Mouse (Mus musculus): ENCODE results near the gene Zfhx3.

Gene Zfhx3

DNA sequence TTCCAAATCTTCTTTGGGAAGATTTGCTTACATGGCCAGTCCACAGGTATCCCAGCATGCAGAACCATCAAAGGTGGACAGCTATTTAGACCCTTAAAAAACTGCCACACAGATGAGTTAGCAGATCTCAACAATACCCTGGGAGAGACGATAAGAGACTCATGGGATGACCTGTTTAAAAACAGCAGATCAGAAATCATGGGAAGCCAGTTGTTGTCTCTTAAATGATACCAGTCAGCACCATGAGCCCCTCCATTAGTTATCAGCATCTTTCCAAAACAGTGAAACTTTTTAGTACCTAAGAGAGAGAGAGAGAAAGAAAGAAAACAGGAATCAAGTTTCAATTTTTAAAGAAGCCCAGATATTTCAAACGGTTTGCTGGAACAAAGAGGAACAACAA, 1051.7 kb downstream of the Zfhx3 start:
- no peak for DNase-seq (ENCODE audit: low spot score in 2 of 2)

DNA sequence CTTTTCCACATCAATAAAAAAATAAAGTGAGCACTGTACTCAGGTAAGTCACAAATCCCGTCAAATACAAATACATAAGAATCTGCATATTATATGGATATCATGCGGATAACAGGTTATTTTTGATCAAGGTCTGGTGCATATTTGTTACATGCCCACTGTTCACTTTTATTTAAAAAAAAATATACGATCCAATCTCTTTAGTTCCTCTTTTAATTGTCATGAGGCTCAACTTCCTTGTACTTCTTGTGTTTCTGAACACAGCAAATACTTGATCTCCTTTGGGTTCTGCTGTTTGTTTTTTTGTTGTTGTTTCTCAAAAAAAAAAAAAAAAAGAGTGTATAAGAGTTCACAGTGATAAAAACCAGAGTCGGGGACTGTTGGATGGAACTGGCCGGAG, 1052.4 kb downstream of the Zfhx3 start:
- no peak for DNase-seq (ENCODE audit: low spot score in 2 of 2)

DNA sequence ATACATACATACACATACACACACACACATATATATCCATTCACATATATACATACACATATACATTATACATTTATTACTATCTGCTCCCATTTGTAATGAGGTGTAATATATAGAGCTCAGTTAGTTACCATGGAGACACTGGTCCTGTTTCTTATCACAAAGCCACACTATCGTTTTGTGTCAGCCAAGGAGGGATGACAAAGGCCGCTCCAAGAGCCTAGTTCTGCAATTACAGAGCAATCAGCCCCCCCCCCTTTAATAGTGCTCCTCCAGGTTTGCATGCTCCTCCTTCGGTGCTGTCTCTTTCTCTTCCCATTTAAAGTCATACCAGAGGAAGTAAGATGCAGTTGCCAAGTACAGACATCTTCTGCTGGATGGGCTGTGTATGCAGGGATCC, 1054.9 kb downstream of the Zfhx3 start:
- no peak for DNase-seq (ENCODE audit: low spot score in 2 of 2)

DNA sequence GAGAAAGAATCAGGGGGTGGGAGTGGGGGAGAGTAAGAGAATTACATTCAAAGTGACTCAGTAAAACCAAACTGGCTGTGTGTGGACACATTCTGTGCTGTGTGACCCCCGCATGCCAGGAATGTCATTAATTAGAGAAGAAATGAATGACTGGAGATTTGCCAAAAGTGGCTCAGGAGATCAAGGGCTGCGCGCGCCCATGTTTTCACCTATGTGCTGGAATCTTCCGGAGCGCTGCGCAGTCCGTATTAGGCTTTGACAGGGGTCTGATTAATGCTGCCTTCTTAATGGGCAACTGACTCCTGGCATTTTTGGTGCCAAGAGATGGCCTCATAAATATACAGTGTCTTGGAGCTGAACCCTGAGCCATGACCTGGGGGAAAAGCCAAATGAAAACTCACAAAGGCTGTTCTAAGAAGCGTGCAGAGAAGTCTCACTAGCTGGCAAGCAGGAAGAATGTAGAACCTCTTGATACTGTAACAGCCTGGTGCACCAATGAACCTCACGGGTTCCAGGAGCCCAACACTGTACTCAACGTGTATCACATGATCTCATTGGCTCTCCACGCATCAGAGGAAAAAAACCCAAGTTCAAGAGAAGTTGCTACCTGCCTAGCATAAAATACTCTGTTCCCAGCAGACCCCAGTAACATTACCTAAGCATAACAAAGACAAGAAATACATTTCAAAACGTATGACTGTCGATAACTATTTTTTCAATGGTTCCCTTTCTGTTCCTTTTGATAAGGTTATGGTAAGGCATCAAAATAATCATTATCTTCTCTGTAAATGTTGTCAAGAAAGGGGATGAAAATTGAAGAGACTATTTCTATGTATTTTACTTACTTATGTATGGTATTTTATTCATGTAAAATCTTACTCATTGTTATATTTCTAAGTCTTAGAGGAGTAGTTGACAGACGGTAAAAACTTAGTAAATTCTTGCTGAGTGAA, 1057.1 kb downstream of the Zfhx3 start:
- DNase-seq (ENCODE audit: low spot score in 2 of 2) = no peak

DNA sequence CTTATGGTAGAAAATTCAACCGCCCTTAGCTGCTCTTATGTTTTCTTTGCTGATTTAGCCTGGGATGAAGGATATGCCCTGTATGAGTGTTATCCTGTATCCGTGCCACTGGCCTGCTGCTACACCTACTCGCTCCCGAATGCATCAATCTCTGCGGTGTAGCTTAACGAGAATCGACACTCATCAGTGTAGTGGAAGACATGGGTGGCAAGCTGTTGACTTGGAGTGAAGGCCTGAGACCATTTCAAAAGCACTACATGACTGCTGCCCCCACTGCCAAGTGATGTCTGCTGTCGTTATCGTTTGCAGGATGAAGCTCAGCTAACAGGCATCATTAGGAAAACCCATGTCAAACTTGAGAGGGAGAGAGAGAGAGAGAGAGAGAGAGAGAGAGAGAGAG, 1058.6 kb downstream of the Zfhx3 start:
- no peak for DNase-seq (ENCODE audit: low spot score in 2 of 2)

DNA sequence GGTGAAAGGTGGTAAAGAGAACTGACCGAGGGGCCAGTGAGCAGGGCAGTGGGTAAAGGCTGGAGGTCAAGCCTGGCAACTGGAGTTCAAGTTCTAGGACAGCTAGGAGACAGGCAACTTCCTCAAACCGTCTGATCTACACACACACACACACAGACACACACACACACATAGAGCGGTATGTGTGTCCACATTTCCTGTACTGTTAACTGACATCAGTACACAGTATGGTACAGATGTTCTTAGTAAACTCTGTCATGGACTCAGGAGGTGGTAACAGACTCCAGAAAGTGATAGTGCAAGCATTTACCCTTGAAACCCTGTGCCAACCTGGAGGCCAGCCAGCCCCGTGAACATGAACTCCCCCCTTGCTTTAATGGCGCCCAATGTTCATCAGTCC, 1059.5 kb downstream of the Zfhx3 start:
- no peak for DNase-seq (ENCODE audit: low spot score in 2 of 2)

DNA sequence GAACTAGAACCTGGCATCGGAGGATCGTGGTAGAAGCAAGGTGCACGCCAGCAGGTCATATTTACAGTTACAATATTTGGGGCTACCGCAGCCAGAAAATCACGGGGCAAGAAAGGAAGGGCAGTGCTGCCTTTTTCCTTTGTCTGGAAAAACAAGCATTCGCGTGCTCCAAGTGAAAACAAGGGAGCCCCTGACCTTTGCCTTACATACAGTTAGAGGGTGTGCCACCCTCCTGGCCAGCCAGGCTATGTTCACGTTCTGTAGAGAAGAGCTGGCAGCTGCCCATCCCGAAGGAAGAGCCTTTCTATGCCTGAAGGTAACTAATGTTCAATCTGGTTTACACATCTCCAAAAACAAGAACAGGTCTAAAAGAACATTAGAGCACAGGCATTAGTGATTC, 1064.5 kb downstream of the Zfhx3 start:
- DNase-seq (ENCODE audit: low spot score in 2 of 2) = no peak

Measured in heart, adult 9 months (tissue).